Comparison of ENCODE assay signal across 19 mouse cellular contexts in genomic region chr5:5208016-5208415, GRCm38 (mm10).
DNase-seq lines count a peak whose midpoint lies in the region; ATAC-seq lines count a peak whose summit lies in the region.
"Had no signal": no experiment of that assay in that cellular context is flagged by ENCODE, and none has a peak within 500 bp of the region (broad histone marks: within the 10 kb centered on the region; RNA-seq: fewer than 3 reads in every experiment).

No protein-coding gene starts in this region.

- no peak overlapping the region for H3K4me2 ChIP-seq in heart, embryonic 14.5 days (ENCODE audit: low read length)
- H3K4me2 ChIP-seq in stomach, embryonic 16.5 days (ENCODE audit: low read depth, low read length) = no peak overlapping the region
- no peak overlapping the region for H3K4me2 ChIP-seq in midbrain, embryonic 13.5 days (replicated peaks)
- H3K4me2 ChIP-seq in forebrain, embryonic 11.5 days (ENCODE audit: low read depth, low read length, severe bottlenecking) = no peak overlapping the region
- H3K4me2 ChIP-seq: embryonic facial prominence, embryonic 15.5 days; forebrain, embryonic 13.5 days; hindbrain, embryonic 12.5 days; liver, embryonic 15.5 days; midbrain, embryonic 12.5 days had no signal

- H3K27ac ChIP-seq in heart, embryonic 14.5 days (replicated peaks in 1 of 2; ENCODE audit: control insufficient read depth in 1 of 2, insufficient read depth in 1 of 2, low read depth in 2 of 2, low read length in 2 of 2) = peak overlapping the region; percentile 31 to 44; a peak in 2 of 4 replicates
- H3K27ac ChIP-seq in stomach, embryonic 16.5 days (ENCODE audit: low read length) = 0 out of 2 replicates have a peak overlapping the region, but pooled peaks have one; percentile 32
- no peak overlapping the region for H3K27ac ChIP-seq in midbrain, embryonic 13.5 days
- H3K27ac ChIP-seq in forebrain, embryonic 11.5 days (ENCODE audit: low read depth, low read length) = no peak overlapping the region
- H3K27ac ChIP-seq: embryonic facial prominence, embryonic 15.5 days; forebrain, embryonic 13.5 days; hindbrain, embryonic 12.5 days; liver, embryonic 15.5 days; midbrain, embryonic 12.5 days had no signal

- H3K4me1 ChIP-seq in heart, embryonic 14.5 days (ENCODE audit: control insufficient read depth in 2 of 2, insufficient read depth in 2 of 2, low read length in 2 of 2) = peaks cover 18 to 31% of the 10 kb centered on the region in 2 experiments
- peaks cover 2% of the 10 kb centered on the region for H3K4me1 ChIP-seq in stomach, embryonic 16.5 days (ENCODE audit: control insufficient read depth, insufficient read depth, low read length)
- H3K4me1 ChIP-seq in midbrain, embryonic 13.5 days (replicated peaks) = peaks cover 6% of the 10 kb centered on the region; the same call in 1 of the 2 replicates
- H3K4me1 ChIP-seq in forebrain, embryonic 11.5 days (replicated peaks; ENCODE audit: control insufficient read depth, insufficient read depth, low read length) = no peaks in the 10 kb centered on the region
- H3K4me1 ChIP-seq: embryonic facial prominence, embryonic 15.5 days; hindbrain, embryonic 12.5 days; midbrain, embryonic 12.5 days had no signal

- ATAC-seq in heart, embryonic 14.5 days (ENCODE audit: insufficient number of reproducible peaks, insufficient read depth, low FRiP score, low read depth) = no peak
- no peak for ATAC-seq in stomach, embryonic 16.5 days (ENCODE audit: insufficient read depth, low FRiP score)
- no peak for ATAC-seq in midbrain, embryonic 13.5 days
- no peak for ATAC-seq in forebrain, embryonic 11.5 days (replicated peaks; ENCODE audit: low FRiP score)
- ATAC-seq: forebrain, embryonic 13.5 days had no signal

- intact Hi-C loops in heart, postnatal 10 days (cut with DNase I) = no loop called here

- no peak for DNase-seq in heart, postnatal 10 days
- DNase-seq in right cerebral cortex, adult 18-20 months = peak; percentile 10
- no peak for DNase-seq in right cerebral cortex, postnatal 36 days (ENCODE audit: low spot score in 2 of 2)
- peak; percentile 7 for DNase-seq in fibroblast of lung, adult 2 months (ENCODE audit: low read depth)
- no peak for DNase-seq in forebrain, embryonic 11.5 days (ENCODE audit: low spot score)
- DNase-seq: adrenal gland, adult 8-10 months; cerebellum, adult 11 months; cerebellum, postnatal 14 days; embryo, embryonic 11 days; kidney, postnatal 4 days; thymus, postnatal 36 days had no signal

- no peaks in the 10 kb centered on the region for H3K27me3 ChIP-seq in heart, embryonic 14.5 days (ENCODE audit: control insufficient read depth, insufficient read depth, low read length)
- no peaks in the 10 kb centered on the region for H3K27me3 ChIP-seq in stomach, embryonic 16.5 days (ENCODE audit: control insufficient read depth, insufficient read depth, low read length)
- H3K27me3 ChIP-seq in midbrain, embryonic 13.5 days = 0 out of 2 replicates have a peak, but pooled peaks cover 3% of the 10 kb centered on the region
- no peaks in the 10 kb centered on the region for H3K27me3 ChIP-seq in forebrain, embryonic 11.5 days (ENCODE audit: control insufficient read depth, insufficient read depth, low read length)
- H3K27me3 ChIP-seq: embryonic facial prominence, embryonic 15.5 days; forebrain, embryonic 13.5 days; hindbrain, embryonic 12.5 days; liver, embryonic 15.5 days had no signal

- H3K36me3 ChIP-seq in heart, embryonic 14.5 days (ENCODE audit: control insufficient read depth, insufficient read depth, low read length) = no peaks in the 10 kb centered on the region
- no peaks in the 10 kb centered on the region for H3K36me3 ChIP-seq in stomach, embryonic 16.5 days (ENCODE audit: control insufficient read depth, insufficient read depth, low read length)
- H3K36me3 ChIP-seq in midbrain, embryonic 13.5 days = no peaks in the 10 kb centered on the region
- H3K36me3 ChIP-seq in forebrain, embryonic 11.5 days (ENCODE audit: control insufficient read depth, insufficient read depth, low read length) = no peaks in the 10 kb centered on the region
- H3K36me3 ChIP-seq: embryonic facial prominence, embryonic 15.5 days; hindbrain, embryonic 12.5 days; liver, embryonic 15.5 days; midbrain, embryonic 12.5 days had no signal

- H3K9me3 ChIP-seq in heart, embryonic 14.5 days (ENCODE audit: control insufficient read depth, low read length) = no peaks in the 10 kb centered on the region
- no peaks in the 10 kb centered on the region for H3K9me3 ChIP-seq in stomach, embryonic 16.5 days (replicated peaks; ENCODE audit: control insufficient read depth, low read length)
- no peaks in the 10 kb centered on the region for H3K9me3 ChIP-seq in midbrain, embryonic 13.5 days
- no peaks in the 10 kb centered on the region for H3K9me3 ChIP-seq in forebrain, embryonic 11.5 days (ENCODE audit: control insufficient read depth, low read length)
- H3K9me3 ChIP-seq: embryonic facial prominence, embryonic 15.5 days; forebrain, embryonic 13.5 days; hindbrain, embryonic 12.5 days; liver, embryonic 15.5 days; midbrain, embryonic 12.5 days had no signal

- H3K9ac ChIP-seq in heart, embryonic 14.5 days (ENCODE audit: low read length) = no peak overlapping the region
- H3K9ac ChIP-seq in stomach, embryonic 16.5 days (ENCODE audit: low read length) = no peak overlapping the region
- no peak overlapping the region for H3K9ac ChIP-seq in midbrain, embryonic 13.5 days (replicated peaks)
- H3K9ac ChIP-seq in forebrain, embryonic 11.5 days (ENCODE audit: low read length) = no peak overlapping the region
- H3K9ac ChIP-seq: embryonic facial prominence, embryonic 15.5 days; forebrain, embryonic 13.5 days; hindbrain, embryonic 12.5 days; liver, embryonic 15.5 days; midbrain, embryonic 12.5 days had no signal

- 60% methylated on average over 4 of the region's 4 CpGs for WGBS in heart, embryonic 14.5 days
- 82% methylated on average over 4 of the region's 4 CpGs for WGBS in stomach, embryonic 16.5 days
- 89% methylated on average over 4 of the region's 4 CpGs for WGBS in midbrain, embryonic 13.5 days
- WGBS in forebrain, embryonic 11.5 days = 93% methylated on average over 4 of the region's 4 CpGs

- no peak overlapping the region for H3K4me3 ChIP-seq in heart, embryonic 14.5 days (ENCODE audit: control insufficient read depth in 1 of 2, insufficient read depth in 1 of 2, low read depth in 1 of 2, low read length in 2 of 2)
- H3K4me3 ChIP-seq in stomach, embryonic 16.5 days (replicated peaks; ENCODE audit: low read length) = no peak overlapping the region
- no peak overlapping the region for H3K4me3 ChIP-seq in midbrain, embryonic 13.5 days (replicated peaks)
- H3K4me3 ChIP-seq in forebrain, embryonic 11.5 days (ENCODE audit: low read depth, low read length) = no peak overlapping the region
- H3K4me3 ChIP-seq: embryonic facial prominence, embryonic 15.5 days; forebrain, embryonic 13.5 days; hindbrain, embryonic 12.5 days; liver, embryonic 15.5 days; midbrain, embryonic 12.5 days had no signal

Comparison
In these comparisons a context has a peak if more than half of its experiments do, and no peak if none do; other contexts are left out.
1. DNase-seq: peak in right cerebral cortex, adult 18-20 months (single experiment) and fibroblast of lung, adult 2 months (single experiment); none in heart, postnatal 10 days (0 of 2), right cerebral cortex, postnatal 36 days (0 of 2) and forebrain, embryonic 11.5 days (single experiment).
2. H3K27ac ChIP-seq: peak in heart, embryonic 14.5 days (2 of 2) and stomach, embryonic 16.5 days (single experiment); none in midbrain, embryonic 13.5 days (single experiment) and forebrain, embryonic 11.5 days (single experiment).